ENCODE assay signal across 22 mouse cellular contexts in the genomic region with DNA sequence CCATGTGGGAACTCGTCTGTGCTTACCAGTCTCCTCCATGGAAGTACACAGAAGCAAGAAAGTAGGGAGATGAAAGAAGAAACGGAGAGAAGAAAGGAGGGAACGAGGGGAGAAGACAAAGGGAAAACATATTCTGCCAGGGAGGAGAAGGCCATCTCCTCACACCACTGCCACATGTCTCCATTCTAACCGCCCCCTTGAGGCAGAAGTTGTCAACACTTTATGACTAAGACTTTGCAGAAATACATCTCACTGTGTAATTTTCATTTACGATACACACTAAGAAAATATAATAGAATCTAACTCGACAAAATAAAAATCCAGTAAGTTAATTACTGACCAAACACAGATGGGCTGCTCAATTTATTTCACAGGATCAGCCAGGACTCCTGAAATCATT.
"Had no signal": no experiment of that assay in that cellular context is flagged by ENCODE, and none has a peak within 500 bp of the region (broad histone marks: within the 10 kb centered on the region; RNA-seq: fewer than 3 reads in every experiment).

No protein-coding gene starts in this region.

- DNase-seq: kidney, adult 11 months; kidney, adult 8-10 months; kidney, postnatal 10 days; kidney, postnatal 36 days; layer of hippocampus, adult 9-11 months; left cerebral cortex, postnatal 4 days; lung, adult 2 months; lung, postnatal 14 days; right cerebral cortex, adult 18-20 months; right cerebral cortex, postnatal 14 days; right cerebral cortex, postnatal 4 days; thymus, postnatal 25 days had no signal

- H3K4me3 ChIP-seq: kidney, embryonic 15.5 days; limb, embryonic 12.5 days; limb, embryonic 15.5 days; liver, embryonic 12.5 days; liver, embryonic 15.5 days; midbrain, embryonic 12.5 days; midbrain, embryonic 15.5 days; neural tube, embryonic 12.5 days; neural tube, embryonic 15.5 days had no signal

- H3K27me3 ChIP-seq: kidney, embryonic 15.5 days; limb, embryonic 12.5 days; limb, embryonic 15.5 days; liver, embryonic 12.5 days; liver, embryonic 15.5 days; midbrain, embryonic 12.5 days; midbrain, embryonic 15.5 days; neural tube, embryonic 12.5 days; neural tube, embryonic 15.5 days had no signal

- H3K9me3 ChIP-seq: limb, embryonic 15.5 days; liver, embryonic 12.5 days; liver, embryonic 15.5 days; midbrain, embryonic 15.5 days; neural tube, embryonic 12.5 days; neural tube, embryonic 15.5 days had no signal

- H3K9ac ChIP-seq: kidney, embryonic 15.5 days; limb, embryonic 12.5 days; limb, embryonic 15.5 days; liver, embryonic 12.5 days; liver, embryonic 15.5 days; midbrain, embryonic 12.5 days; midbrain, embryonic 15.5 days; neural tube, embryonic 12.5 days; neural tube, embryonic 15.5 days had no signal

- H3K27ac ChIP-seq: kidney, embryonic 15.5 days; limb, embryonic 12.5 days; limb, embryonic 15.5 days; liver, embryonic 12.5 days; liver, embryonic 15.5 days; macrophage; midbrain, embryonic 12.5 days; midbrain, embryonic 15.5 days; neural tube, embryonic 12.5 days; neural tube, embryonic 15.5 days had no signal

- H3K4me1 ChIP-seq: limb, embryonic 12.5 days; limb, embryonic 15.5 days; liver, embryonic 12.5 days; liver, embryonic 15.5 days; midbrain, embryonic 12.5 days; midbrain, embryonic 15.5 days; neural tube, embryonic 12.5 days; neural tube, embryonic 15.5 days had no signal

- H3K36me3 ChIP-seq: liver, embryonic 12.5 days; liver, embryonic 15.5 days; midbrain, embryonic 15.5 days; neural tube, embryonic 15.5 days had no signal

- ATAC-seq: liver, embryonic 12.5 days; midbrain, embryonic 15.5 days had no signal

- H3K4me2 ChIP-seq: kidney, embryonic 15.5 days; limb, embryonic 12.5 days; limb, embryonic 15.5 days; liver, embryonic 12.5 days; liver, embryonic 15.5 days; midbrain, embryonic 12.5 days; midbrain, embryonic 15.5 days; neural tube, embryonic 12.5 days; neural tube, embryonic 15.5 days had no signal
